13 mouse cellular contexts compared by ENCODE assay signal in the genomic region with DNA sequence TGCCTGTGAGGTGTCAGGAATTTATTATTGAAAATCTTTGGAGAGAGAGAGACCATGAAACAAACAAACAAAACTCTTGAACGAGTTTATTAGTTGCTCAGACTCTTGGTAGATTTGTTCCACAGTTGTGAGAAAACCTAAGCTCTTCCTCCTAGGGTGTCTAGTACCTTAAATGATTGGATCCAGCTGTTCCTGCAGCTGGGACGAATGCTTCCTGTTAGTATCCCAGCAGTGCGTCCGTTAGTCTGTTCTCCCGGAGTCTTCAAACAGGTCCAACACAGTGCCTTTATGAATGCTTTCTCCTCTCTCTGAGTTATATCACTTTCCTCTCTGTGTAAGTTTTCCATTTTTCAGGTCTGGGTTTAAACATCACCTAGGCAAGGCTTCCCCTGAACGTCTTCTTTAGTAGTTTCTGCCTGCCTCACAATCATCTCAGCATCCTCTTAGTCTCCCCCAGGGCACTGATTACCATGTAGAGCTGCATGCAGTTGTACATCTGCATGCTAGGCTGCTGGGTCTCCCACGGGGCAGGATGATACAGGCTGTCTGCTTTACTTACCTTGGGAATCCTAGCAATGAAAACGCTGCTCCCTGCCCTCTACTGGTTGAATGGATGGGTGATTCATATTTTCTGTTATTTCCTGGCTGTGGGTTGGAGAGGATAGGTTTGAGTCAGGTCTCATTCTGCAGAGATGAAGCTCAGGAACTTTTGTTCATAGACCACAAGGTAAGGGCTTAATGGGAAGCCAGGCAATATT.
DNase-seq lines count a peak whose midpoint lies in the region; ATAC-seq and TF ChIP-seq lines count a peak whose summit lies in the region.
"Had no signal": no experiment of that assay in that cellular context is flagged by ENCODE, and none has a peak within 500 bp of the region (broad histone marks: within the 10 kb centered on the region; RNA-seq: fewer than 3 reads in every experiment).

No protein-coding gene starts in this region.

- H3K4me1 ChIP-seq in heart, postnatal 0 days (ENCODE audit: control insufficient read depth, insufficient read depth): no peaks in the 10 kb centered on the region
- no peaks in the 10 kb centered on the region for H3K4me1 ChIP-seq in heart, embryonic 12.5 days (replicated peaks)
- 0 out of 2 replicates have a peak, but pooled peaks cover 2% of the 10 kb centered on the region for H3K4me1 ChIP-seq in lung, adult 2 months (ENCODE audit: control insufficient read depth, insufficient read depth, low read length)
- peaks cover 22% of the 10 kb centered on the region for H3K4me1 ChIP-seq in embryonic facial prominence, embryonic 14.5 days (ENCODE audit: control insufficient read depth, insufficient read depth, low read length)
- peaks cover 7% of the 10 kb centered on the region; the same call in 1 of the 2 replicates for H3K4me1 ChIP-seq in stomach, embryonic 16.5 days (ENCODE audit: control insufficient read depth, insufficient read depth, low read length)
- H3K4me1 ChIP-seq in forebrain, embryonic 10.5 days: peaks cover 13% of the 10 kb centered on the region

- no peaks in the 10 kb centered on the region for H3K27me3 ChIP-seq in heart, postnatal 0 days (ENCODE audit: control insufficient read depth, insufficient read depth, low read length)
- H3K27me3 ChIP-seq in heart, embryonic 12.5 days (replicated peaks): no peaks in the 10 kb centered on the region
- H3K27me3 ChIP-seq in embryonic facial prominence, embryonic 14.5 days (replicated peaks; ENCODE audit: control insufficient read depth, insufficient read depth, low read length): no peaks in the 10 kb centered on the region
- H3K27me3 ChIP-seq in stomach, embryonic 16.5 days (ENCODE audit: control insufficient read depth, insufficient read depth, low read length): no peaks in the 10 kb centered on the region
- no peaks in the 10 kb centered on the region for H3K27me3 ChIP-seq in forebrain, embryonic 10.5 days (ENCODE audit: poor library complexity, severe bottlenecking)
- H3K27me3 ChIP-seq: hindbrain, embryonic 12.5 days; neural tube, embryonic 12.5 days had no signal

- TF ChIP-seq CTCF in heart, postnatal 0 days (IDR thresholded peaks at IDR 0.05; ENCODE audit: low read depth): peak; percentile 30
- TF ChIP-seq CTCF in lung, adult 2 months (IDR thresholded peaks at IDR 0.05; ENCODE audit: insufficient read depth, low read length): no peak

- no peak for ATAC-seq in heart, postnatal 0 days (ENCODE audit: insufficient read depth, low read depth)
- ATAC-seq in heart, embryonic 12.5 days (ENCODE audit: insufficient number of reproducible peaks, low FRiP score): no peak
- ATAC-seq in embryonic facial prominence, embryonic 14.5 days (ENCODE audit: low read depth): peak; percentile 62
- ATAC-seq in stomach, embryonic 16.5 days (ENCODE audit: insufficient read depth, low FRiP score): peak; percentile 76; the same call in 1 of the 2 replicates

- no peaks in the 10 kb centered on the region for H3K36me3 ChIP-seq in heart, postnatal 0 days (replicated peaks; ENCODE audit: control insufficient read depth, insufficient read depth, low read length)
- H3K36me3 ChIP-seq in heart, embryonic 12.5 days: no peaks in the 10 kb centered on the region
- no peaks in the 10 kb centered on the region for H3K36me3 ChIP-seq in embryonic facial prominence, embryonic 14.5 days (ENCODE audit: control insufficient read depth, insufficient read depth, low read length)
- H3K36me3 ChIP-seq in stomach, embryonic 16.5 days (ENCODE audit: control insufficient read depth, insufficient read depth, low read length): no peaks in the 10 kb centered on the region
- no peaks in the 10 kb centered on the region for H3K36me3 ChIP-seq in forebrain, embryonic 10.5 days (replicated peaks)
- H3K36me3 ChIP-seq: hindbrain, embryonic 12.5 days; neural tube, embryonic 12.5 days had no signal

- no peak for TF ChIP-seq EP300 in heart, postnatal 0 days (IDR thresholded peaks at IDR 0.05; ENCODE audit: low read depth)

- no peak overlapping the region for H3K4me3 ChIP-seq in heart, postnatal 0 days (ENCODE audit: low read depth, low read length)
- no peak overlapping the region for H3K4me3 ChIP-seq in heart, embryonic 12.5 days
- no peak overlapping the region for H3K4me3 ChIP-seq in lung, adult 2 months (replicated peaks; ENCODE audit: extremely low read depth, low read depth, low read length)
- no peak overlapping the region for H3K4me3 ChIP-seq in embryonic facial prominence, embryonic 14.5 days (ENCODE audit: low read depth, low read length)
- H3K4me3 ChIP-seq in stomach, embryonic 16.5 days (replicated peaks; ENCODE audit: low read length): no peak overlapping the region
- H3K4me3 ChIP-seq in forebrain, embryonic 10.5 days: no peak overlapping the region
- H3K4me3 ChIP-seq: hindbrain, embryonic 12.5 days; neural tube, embryonic 12.5 days had no signal

- no peak for TF ChIP-seq POLR2A in lung, adult 2 months (IDR thresholded peaks at IDR 0.05; ENCODE audit: borderline replicate concordance, extremely low read depth, low read depth, low read length)

- WGBS in heart, postnatal 0 days: 39% methylated on average over 8 of the region's 8 CpGs
- WGBS in heart, embryonic 12.5 days: 36% methylated on average over 8 of the region's 8 CpGs
- WGBS in lung, adult 2 months: 36% methylated on average over 8 of the region's 8 CpGs
- WGBS in embryonic facial prominence, embryonic 14.5 days: 15% methylated on average over 8 of the region's 8 CpGs
- 32% methylated on average over 8 of the region's 8 CpGs for WGBS in stomach, embryonic 16.5 days
- 44% methylated on average over 8 of the region's 8 CpGs for WGBS in forebrain, embryonic 10.5 days

- no peak overlapping the region for H3K9ac ChIP-seq in heart, postnatal 0 days (replicated peaks; ENCODE audit: low read depth, low read length)
- H3K9ac ChIP-seq in heart, embryonic 12.5 days: no peak overlapping the region
- H3K9ac ChIP-seq in embryonic facial prominence, embryonic 14.5 days (ENCODE audit: low read depth, low read length): no peak overlapping the region
- H3K9ac ChIP-seq in stomach, embryonic 16.5 days (ENCODE audit: low read length): no peak overlapping the region
- H3K9ac ChIP-seq: hindbrain, embryonic 12.5 days; neural tube, embryonic 12.5 days had no signal

- H3K4me2 ChIP-seq in heart, postnatal 0 days (ENCODE audit: low read depth, low read length): no peak overlapping the region
- no peak overlapping the region for H3K4me2 ChIP-seq in heart, embryonic 12.5 days
- peak overlapping the region; percentile 23; the same call in 1 of the 2 replicates for H3K4me2 ChIP-seq in embryonic facial prominence, embryonic 14.5 days (ENCODE audit: low read depth, low read length)
- no peak overlapping the region for H3K4me2 ChIP-seq in stomach, embryonic 16.5 days (ENCODE audit: low read depth, low read length)
- H3K4me2 ChIP-seq: hindbrain, embryonic 12.5 days; neural tube, embryonic 12.5 days had no signal

- H3K27ac ChIP-seq in heart, postnatal 0 days (ENCODE audit: low read depth): no peak overlapping the region
- H3K27ac ChIP-seq in heart, embryonic 12.5 days (ENCODE audit: poor library complexity, severe bottlenecking): no peak overlapping the region
- H3K27ac ChIP-seq in embryonic facial prominence, embryonic 14.5 days (replicated peaks; ENCODE audit: low read depth, low read length): no peak overlapping the region; the same call in 1 of the 2 replicates
- H3K27ac ChIP-seq in stomach, embryonic 16.5 days (ENCODE audit: low read length): 0 out of 2 replicates have a peak overlapping the region, but pooled peaks have one; percentile 34
- H3K27ac ChIP-seq in forebrain, embryonic 10.5 days: no peak overlapping the region
- H3K27ac ChIP-seq: hindbrain, embryonic 12.5 days; neural tube, embryonic 12.5 days had no signal

- no peak for DNase-seq in heart, postnatal 0 days (ENCODE audit: low spot score)
- peak; percentile 11 for DNase-seq in lung, postnatal 10 days
- no peak for DNase-seq in lung, adult 2 months
- peak; percentile 70 for DNase-seq in embryonic facial prominence, embryonic 14.5 days (ENCODE audit: low spot score)
- DNase-seq in gastrocnemius, postnatal 10 days: no peak
- DNase-seq in forebrain, embryonic 10.5 days (ENCODE audit: extremely low spot score, low spot score): no peak
- DNase-seq: cerebellum, adult 9-10 months; layer of hippocampus, postnatal 36 days; thymus, postnatal 36 days had no signal

- H3K9me3 ChIP-seq in heart, postnatal 0 days (replicated peaks; ENCODE audit: control insufficient read depth, low read length): no peaks in the 10 kb centered on the region
- H3K9me3 ChIP-seq in heart, embryonic 12.5 days (replicated peaks): no peaks in the 10 kb centered on the region
- H3K9me3 ChIP-seq in embryonic facial prominence, embryonic 14.5 days (ENCODE audit: control insufficient read depth, low read length): no peaks in the 10 kb centered on the region
- H3K9me3 ChIP-seq in stomach, embryonic 16.5 days (replicated peaks; ENCODE audit: control insufficient read depth, low read length): no peaks in the 10 kb centered on the region
- no peaks in the 10 kb centered on the region for H3K9me3 ChIP-seq in forebrain, embryonic 10.5 days
- H3K9me3 ChIP-seq: hindbrain, embryonic 12.5 days; neural tube, embryonic 12.5 days had no signal

Comparison
In these comparisons a context has a peak if more than half of its experiments do, and no peak if none do; other contexts are left out.
1. DNase-seq: peak in lung, postnatal 10 days (single experiment) and embryonic facial prominence, embryonic 14.5 days (single experiment); none in heart, postnatal 0 days (single experiment), lung, adult 2 months (single experiment), gastrocnemius, postnatal 10 days (single experiment) and forebrain, embryonic 10.5 days (single experiment).
2. ATAC-seq: peak in embryonic facial prominence, embryonic 14.5 days (single experiment) and stomach, embryonic 16.5 days (single experiment); none in heart, postnatal 0 days (single experiment) and heart, embryonic 12.5 days (single experiment).